Mouse (Mus musculus): ENCODE results near the gene C77080.

The C77080 gene

GRCm38 (mm10) chr4:129266191-129266590 is 5.0 kb upstream of the C77080 start:
- DNase-seq: no peak

- DNase-seq: peak; percentile 74
Observed at GRCm38 (mm10) chr4:129263225-129264021, 2.2 kb upstream of the C77080 start.

GRCm38 (mm10) chr4:129260678-129261077 is 526 bp downstream of the C77080 start:
- DNase-seq: peak; percentile 63

- DNase-seq: peak; percentile 57
Observed at GRCm38 (mm10) chr4:129259101-129259500, 2.1 kb downstream of the C77080 start.

GRCm38 (mm10) chr4:129256450-129257380 is 4.5 kb downstream of the C77080 start:
- DNase-seq: peak; percentile 84

GRCm38 (mm10) chr4:129254571-129254970 is 6.6 kb downstream of the C77080 start:
- DNase-seq: no peak

- DNase-seq: no peak
Observed at GRCm38 (mm10) chr4:129252492-129252891, 8.7 kb downstream of the C77080 start.

GRCm38 (mm10) chr4:129251482-129252125 is 9.6 kb downstream of the C77080 start:
- peak; percentile 53 for DNase-seq

- peak; percentile 83 for DNase-seq
Observed at GRCm38 (mm10) chr4:129250759-129251481, 10.3 kb downstream of the C77080 start.

GRCm38 (mm10) chr4:129249288-129249687 is 11.9 kb downstream of the C77080 start:
- no peak for DNase-seq

GRCm38 (mm10) chr4:129248243-129248767 is 12.9 kb downstream of the C77080 start:
- DNase-seq: peak; percentile 64

GRCm38 (mm10) chr4:129247381-129248242 is 13.6 kb downstream of the C77080 start:
- peak; percentile 63 for DNase-seq

- DNase-seq: no peak
Observed at GRCm38 (mm10) chr4:129246360-129247301, 14.6 kb downstream of the C77080 start.

GRCm38 (mm10) chr4:129244802-129245201 is 16.4 kb downstream of the C77080 start:
- no peak for DNase-seq

GRCm38 (mm10) chr4:129242761-129243160 is 18.4 kb downstream of the C77080 start:
- peak; percentile 19 for DNase-seq

GRCm38 (mm10) chr4:129242327-129242726 is 18.9 kb downstream of the C77080 start:
- no peak for DNase-seq

GRCm38 (mm10) chr4:129241898-129242297 is 19.3 kb downstream of the C77080 start:
- no peak for DNase-seq

GRCm38 (mm10) chr4:129239075-129239474 is 22.1 kb downstream of the C77080 start:
- DNase-seq: peak; percentile 92

- no peak for DNase-seq
Observed at GRCm38 (mm10) chr4:129238579-129239016, 22.6 kb downstream of the C77080 start.
